Mouse (Mus musculus): Measurements from ENCODE around the gene B4galt5.

DNA sequence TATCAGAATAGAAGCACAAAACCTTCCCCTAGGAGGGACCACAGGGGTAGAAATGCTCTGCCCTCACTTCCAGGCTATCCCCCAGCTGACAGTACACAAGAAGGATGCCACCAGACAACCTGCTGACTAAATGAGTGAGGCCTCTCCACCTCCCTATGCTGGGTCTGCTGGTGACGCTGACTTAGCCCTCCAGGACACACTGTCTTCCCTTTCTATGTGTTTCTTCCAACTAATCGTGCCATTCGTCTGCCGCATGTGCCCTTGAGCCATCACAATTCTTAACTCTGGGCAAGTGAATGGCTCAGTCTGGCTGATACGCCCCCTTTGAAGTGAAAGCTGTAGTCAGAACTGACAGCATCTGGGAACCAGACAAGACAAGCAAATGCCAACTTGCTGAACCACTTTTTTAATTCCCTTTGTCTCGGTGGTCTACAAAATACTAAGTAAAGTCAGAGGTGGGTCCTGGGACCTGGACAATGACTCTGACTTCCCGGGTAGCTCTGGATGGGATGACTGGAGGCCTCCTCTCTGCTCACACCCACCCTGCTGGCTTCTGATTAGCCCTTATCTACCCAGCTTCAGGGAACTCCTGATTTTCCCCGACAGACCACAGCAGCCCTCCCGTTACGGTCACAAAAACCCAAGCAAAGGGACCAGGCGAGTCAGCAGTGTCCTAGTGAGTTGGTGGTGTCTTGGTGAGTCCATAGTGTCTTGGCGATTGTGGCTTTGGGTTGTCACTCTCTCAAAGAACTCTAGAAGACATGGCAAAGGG, 5.4 kb downstream of the B4galt5 start:
- TF ChIP-seq CTCF (IDR thresholded peaks at IDR 0.05; ENCODE audit: low read depth, low read length): no peak
- TF ChIP-seq POLR2A (IDR thresholded peaks at IDR 0.05; ENCODE audit: borderline replicate concordance, low read depth, low read length): no peak
